Mouse (Mus musculus) forebrain, postnatal 0 days (tissue): ENCODE data around the gene Caskin2. TPM values are rescaled to one million over a fixed set of nuclear protein-coding genes. Genes with fewer than 3 reads are reported as not detected.
"Not testable (repeated sequence)": the region's sequence is repeated elsewhere in the genome, so short reads cannot be mapped to it uniquely, and the experiment has no call there.

Source experiments
- ATAC-seq: fragments of 200-750 bp; cut with Nextera tagmentation; 2 replicates; pipeline ENCODE4 v1.8.0; 2017; ENCODE audit warnings: mild to moderate bottlenecking, moderate library complexity
- DNase-seq: peaks from one replicate; pipeline ENCODE4 v3.0.0-alpha.2; 2015
- H3K27ac ChIP-seq: fragments of 300-500 bp; sonication (generic); 2 replicates; pipeline ENCODE4 v1.5.1; 2014; ENCODE audit warnings: low read depth, mild to moderate bottlenecking, antibody characterized with exemption, low read length, moderate library complexity, mixed read lengths
- H3K27me3 ChIP-seq: fragments of 300-500 bp; sonication (generic); 2 replicates; pipeline ENCODE4 v1.6.1; 2014; ENCODE audit warnings: mild to moderate bottlenecking, low read length, mixed read lengths; ENCODE audit not compliant: insufficient read depth
- H3K36me3 ChIP-seq: fragments of 300-500 bp; sonication (generic); 2 replicates; pipeline ENCODE4 v1.6.1; 2014; ENCODE audit warnings: mild to moderate bottlenecking, moderate library complexity; ENCODE audit not compliant: insufficient read depth
- H3K4me1 ChIP-seq: fragments of 300-500 bp; sonication (generic); 2 replicates; pipeline ENCODE4 v1.6.1; 2014; ENCODE audit warnings: antibody characterized with exemption; ENCODE audit not compliant: insufficient read depth
- H3K4me2 ChIP-seq: fragments of 300-500 bp; sonication (generic); 2 replicates; pipeline ENCODE4 v1.6.1; 2014; ENCODE audit warnings: low read depth, mild to moderate bottlenecking, moderate library complexity
- H3K4me3 ChIP-seq: fragments of 300-500 bp; sonication (generic); 2 replicates; pipeline ENCODE4 v1.5.1; 2014; ENCODE audit warnings: low read depth, low read length, mixed read lengths
- H3K9ac ChIP-seq: fragments of 300-500 bp; sonication (generic); 2 replicates; pipeline ENCODE4 v1.6.1; 2014; ENCODE audit warnings: mild to moderate bottlenecking
- H3K9me3 ChIP-seq: fragments of 300-500 bp; sonication (generic); 2 replicates; pipeline ENCODE4 v1.6.1; 2016; ENCODE audit warnings: low read length
- CTCF ChIP-seq: sonication (generic); IDR thresholded peaks from 2 replicates; pipeline ENCODE4 v1.5.1; 2016; ENCODE audit warnings: antibody characterized with exemption, control low read depth, low read depth
- WGBS: fragments of 180-500 bp; shearing (Covaris S2); extraction: QIAGEN DNeasy Blood & Tissue Kit; methylation state at CpG from one replicate; pipeline ENCODE4 v1.1.7; 2014; 5-methylcytosine and 5-hydroxymethylcytosine counted together
- polyA plus RNA-seq: library from polyadenylated mRNA; unstranded; fragments of >200 nt; fragmentation: Nextera tagmentation; extraction: Ambion mirVana; gene quantifications from 2 replicates; pipeline ENCODE4 v1.2.1, GENCODE M21; 2015
- total RNA-seq: library from RNA; depleted of rRNA; stranded (reverse); fragments of >200 nt; gene quantifications from 2 replicates; pipeline ENCODE4 v1.2.3, GENCODE M21; 2014; rRNA removed

Gene Caskin2
- total RNA-seq (14.5 and 14.7 TPM in 2 replicates), polyA plus RNA-seq (4.5 and 6.1 TPM in 2 replicates)

- H3K27ac ChIP-seq, result 0 out of 2 replicates have a peak within 1 kb of the TSS, but pooled peaks have one; percentile 40
- H3K4me3 ChIP-seq, result peak within 1 kb of the TSS; percentile 92
- peak within 1 kb of the TSS; percentile 76 for H3K9ac ChIP-seq
- peaks cover 9% of the 10 kb centered on the region for H3K36me3 ChIP-seq
- TF ChIP-seq CTCF, result peak; percentile 97
- H3K4me2 ChIP-seq, result peak within 1 kb of the TSS; percentile 95
- H3K9me3 ChIP-seq, result no peaks in the 10 kb centered on the region
- no peaks in the 10 kb centered on the region for H3K27me3 ChIP-seq
- peak; percentile 92 for DNase-seq
- peaks cover 15% of the 10 kb centered on the region for H3K4me1 ChIP-seq
- WGBS, result under 1% methylated on average over 41 of the region's 44 CpGs
- peak; percentile 88 for ATAC-seq
Measured at GRCm38 (mm10) chr11:115813507-115814296, at the start of gene Caskin2. TSS of gene Caskin2 (minus strand) at chr11:115813639.

DNA sequence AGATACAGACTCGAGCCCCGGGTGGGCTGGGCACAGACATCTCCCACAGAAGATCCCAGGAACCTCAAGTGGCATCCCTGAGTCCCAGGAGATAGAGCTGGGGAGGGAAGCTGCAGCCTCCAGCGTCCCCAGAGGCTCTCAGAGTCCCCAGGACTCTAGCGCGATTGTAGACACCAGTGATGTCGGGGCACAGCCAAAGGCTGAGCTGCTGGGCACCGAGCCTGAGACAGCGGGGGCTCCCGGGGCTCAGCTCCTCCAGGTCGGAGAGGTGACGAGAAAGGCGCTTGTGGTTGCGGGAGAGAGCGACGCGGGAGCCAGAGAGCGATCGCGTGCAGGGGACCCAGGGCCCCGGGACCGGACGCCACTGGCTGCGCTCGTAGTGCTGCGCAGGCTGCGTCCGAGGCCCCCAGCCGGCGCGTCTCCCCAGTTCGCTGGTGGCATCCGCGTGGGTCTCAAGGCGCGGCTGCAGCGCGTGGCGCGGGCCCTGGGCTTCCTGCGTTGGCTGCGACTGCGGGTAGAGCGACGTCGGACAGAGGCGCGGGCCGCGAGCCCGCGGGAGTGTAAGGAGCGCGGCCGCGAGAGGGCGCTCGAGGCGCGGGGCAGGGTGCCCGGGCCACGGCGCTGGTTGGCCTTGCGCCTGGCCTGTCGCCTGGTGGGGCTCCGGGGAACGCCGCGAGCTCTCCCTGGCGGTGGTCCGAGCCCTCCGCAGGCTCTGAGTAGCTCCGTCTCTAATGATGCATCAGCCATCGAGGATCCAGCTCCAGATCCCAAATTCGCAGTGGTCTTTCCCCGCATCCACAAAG lies 45.9 kb upstream of the Caskin2 start:
- Histone ChIP-seq H3K36me3 (no peaks in the 10 kb centered on the region), H3K4me3 (peak overlapping the region; percentile 30), H3K27me3 (peaks cover 34% of the 10 kb centered on the region), H3K9me3 (no peaks in the 10 kb centered on the region), H3K4me2 (peak overlapping the region; percentile 40), H3K27ac (no peak overlapping the region), H3K4me1 (peaks cover 6% of the 10 kb centered on the region; the same call in 1 of the 2 replicates), H3K9ac (0 out of 2 replicates have a peak overlapping the region, but pooled peaks have one; percentile 7)
- 6% methylated on average over 73 of the region's 75 CpGs for WGBS
- peak; percentile 92 for ATAC-seq
- peak; percentile 70 for TF ChIP-seq CTCF
- peak; percentile 82 for DNase-seq

DNA sequence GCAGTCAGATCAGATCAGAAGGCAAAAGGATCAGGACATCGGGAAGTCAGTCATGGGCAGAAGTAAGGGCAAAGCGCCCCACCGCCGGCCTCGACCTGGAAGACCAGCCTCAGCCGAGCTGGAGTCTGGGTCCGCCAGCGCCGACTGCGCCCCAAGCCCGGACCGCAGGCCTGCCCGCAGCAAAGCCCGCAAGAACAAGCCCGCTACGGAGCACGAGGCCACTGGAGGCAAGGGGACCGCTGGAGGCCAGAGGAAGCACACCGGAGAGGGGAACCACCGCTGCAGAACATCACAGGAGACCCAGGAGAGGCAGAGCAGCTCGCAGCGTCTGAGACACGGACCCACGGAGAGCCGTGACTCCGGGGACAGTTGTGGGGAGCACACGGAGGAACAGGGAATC lies 44.9 kb upstream of the Caskin2 start, which contains the start of gene Myo15b:
Gene Myo15b (plus strand): TSS at position 53 of the 400 bp plus-strand sequence.
- no peak for TF ChIP-seq CTCF
- Histone ChIP-seq H3K4me2 (peak within 1 kb of the TSS; percentile 40), H3K36me3 (no peaks in the 10 kb centered on the region), H3K27ac (no peak within 1 kb of the TSS), H3K4me1 (peaks cover 6% of the 10 kb centered on the region; the same call in 1 of the 2 replicates), H3K27me3 (peaks cover 34% of the 10 kb centered on the region), H3K4me3 (peak within 1 kb of the TSS; percentile 30), H3K9me3 (no peaks in the 10 kb centered on the region), H3K9ac (no peak within 1 kb of the TSS)
- DNase-seq, result no peak
- no peak for ATAC-seq
- 10% methylated on average over 27 of the region's 27 CpGs for WGBS

- H3K9me3 ChIP-seq, result no peaks in the 10 kb centered on the region
- peaks cover 34% of the 10 kb centered on the region for H3K27me3 ChIP-seq
- DNase-seq (no peak), ATAC-seq (no peak)
- peaks cover 6% of the 10 kb centered on the region; the same call in 1 of the 2 replicates for H3K4me1 ChIP-seq
- no peaks in the 10 kb centered on the region for H3K36me3 ChIP-seq
- no peak overlapping the region for H3K4me3 ChIP-seq
- H3K4me2 ChIP-seq, result no peak overlapping the region
- H3K9ac ChIP-seq, result no peak overlapping the region
- TF ChIP-seq CTCF, result no peak
- no peak overlapping the region for H3K27ac ChIP-seq
- WGBS, result 50% methylated on average over 13 of the region's 13 CpGs
Measured at GRCm38 (mm10) chr11:115857936-115858335, 44.5 kb upstream of the Caskin2 start.

- H3K27ac ChIP-seq, H3K4me1 ChIP-seq, H3K9ac ChIP-seq, H3K4me3 ChIP-seq, H3K36me3 ChIP-seq, H3K9me3 ChIP-seq, H3K4me2 ChIP-seq, ATAC-seq, DNase-seq: not testable (repeated sequence)
- peaks cover 34% of the 10 kb centered on the region for H3K27me3 ChIP-seq
- WGBS, result 89% methylated on average over 4 of the region's 4 CpGs
Measured at GRCm38 (mm10) chr11:115857146-115857545, 43.7 kb upstream of the Caskin2 start.

DNA sequence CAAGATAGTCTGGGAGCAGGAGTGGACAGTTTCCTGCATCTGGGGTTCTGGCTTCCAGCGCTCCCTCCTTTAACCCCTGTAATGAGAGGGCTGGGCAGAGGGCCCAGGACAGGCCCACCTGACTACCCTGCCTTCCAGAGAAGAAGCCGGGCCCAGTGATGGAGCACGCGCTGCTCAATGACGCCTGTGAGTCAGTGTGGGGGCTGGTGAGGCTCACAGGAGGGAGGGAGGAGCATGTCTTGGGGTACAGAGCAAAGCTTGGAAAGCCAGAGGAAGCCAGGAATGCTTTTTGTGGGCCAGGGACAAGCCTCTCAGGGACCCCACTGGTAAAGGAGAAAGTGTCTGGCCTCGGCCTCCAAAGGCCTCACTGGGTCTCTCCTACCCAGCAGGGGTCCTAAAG lies 41.2 kb upstream of the Caskin2 start:
- ATAC-seq (no peak), DNase-seq (no peak)
- Histone ChIP-seq H3K36me3 (no peaks in the 10 kb centered on the region), H3K27ac (no peak overlapping the region), H3K4me1 (peaks cover 6% of the 10 kb centered on the region; the same call in 1 of the 2 replicates), H3K9ac (no peak overlapping the region), H3K27me3 (peaks cover 20% of the 10 kb centered on the region), H3K9me3 (no peaks in the 10 kb centered on the region), H3K4me3 (no peak overlapping the region), H3K4me2 (no peak overlapping the region)
- 72% methylated on average over 6 of the region's 6 CpGs for WGBS
- no peak for TF ChIP-seq CTCF
